Mouse (Mus musculus) R1 (cell line): ENCODE measurements at regions not wholly inside any gene's neighbourhood (a gene's known extent, or its start where the extent isn't known, plus 50 kb on each side); places are given as distances from the start of the nearest gene placed in this dataset.

Experiments
- DNase-seq: peaks from one replicate; pipeline ENCODE4 v3.0.0-alpha.2; 2018; ENCODE audit warnings: low read depth, low spot score

GRCm38 (mm10) chr14:58691129-58691828 lies 451.4 kb downstream of the 1700129C05Rik start:
- no peak for DNase-seq

GRCm38 (mm10) chr14:58687814-58688213 lies 454.9 kb downstream of the 1700129C05Rik start:
- DNase-seq = no peak

- no peak for DNase-seq
These were observed 463.9 kb downstream of the 1700129C05Rik start for GRCm38 (mm10) chr14:58678781-58679180.

GRCm38 (mm10) chr14:58678126-58678656 lies 464.5 kb downstream of the 1700129C05Rik start:
- DNase-seq = no peak

- no peak for DNase-seq
These were observed 467.5 kb downstream of the 1700129C05Rik start for GRCm38 (mm10) chr14:58675146-58675545.

GRCm38 (mm10) chr14:58663946-58664345 lies 478.7 kb downstream of the 1700129C05Rik start:
- DNase-seq = no peak

- no peak for DNase-seq
These were observed 480.1 kb downstream of the 1700129C05Rik start for GRCm38 (mm10) chr14:58662601-58663000.

- no peak for DNase-seq
These were observed 481.3 kb downstream of the 1700129C05Rik start for GRCm38 (mm10) chr14:58661416-58661815.

GRCm38 (mm10) chr14:58657263-58657662 lies 485.4 kb downstream of the 1700129C05Rik start:
- DNase-seq = no peak

GRCm38 (mm10) chr14:58656935-58657238 lies 485.8 kb downstream of the 1700129C05Rik start:
- DNase-seq = no peak

- DNase-seq = peak; percentile 44
These were observed 486.3 kb downstream of the 1700129C05Rik start for GRCm38 (mm10) chr14:58656212-58656934.

GRCm38 (mm10) chr14:58653026-58653425 lies 489.7 kb downstream of the 1700129C05Rik start:
- DNase-seq = no peak

- DNase-seq = no peak
These were observed 490.7 kb downstream of the 1700129C05Rik start for GRCm38 (mm10) chr14:58652004-58652403.

GRCm38 (mm10) chr14:58651210-58651609 lies 491.5 kb downstream of the 1700129C05Rik start:
- no peak for DNase-seq

GRCm38 (mm10) chr14:58638337-58638696 lies 504.4 kb downstream of the 1700129C05Rik start:
- no peak for DNase-seq

GRCm38 (mm10) chr14:58637405-58638336 lies 505.0 kb downstream of the 1700129C05Rik start:
- no peak for DNase-seq

- no peak for DNase-seq
These were observed 511.5 kb downstream of the 1700129C05Rik start for GRCm38 (mm10) chr14:58631221-58631620.

GRCm38 (mm10) chr14:58628266-58628665 lies 514.4 kb downstream of the 1700129C05Rik start:
- no peak for DNase-seq

GRCm38 (mm10) chr14:58626506-58627256 lies 516.0 kb downstream of the 1700129C05Rik start:
- DNase-seq = no peak

GRCm38 (mm10) chr14:58620186-58620585 lies 522.5 kb downstream of the 1700129C05Rik start:
- no peak for DNase-seq

- DNase-seq = no peak
These were observed 525.0 kb downstream of the 1700129C05Rik start for GRCm38 (mm10) chr14:58617656-58618055.
